Mouse (Mus musculus): ENCODE results near the gene Clec12a. TPM values are rescaled to one million over a fixed set of nuclear protein-coding genes. Genes with fewer than 3 reads are reported as not detected.

Gene Clec12a
- polyA plus RNA-seq, 1 experiment = not detected

- TF ChIP-seq CTCF (IDR thresholded peaks at IDR 0.05; ENCODE audit: insufficient read depth, low read depth, low read length) = no peak
- 92% methylated on average over 2 of the region's 2 CpGs for WGBS
- Histone ChIP-seq H3K4me3 (ENCODE audit: insufficient read depth, low read depth, low read length) (no peak within 1 kb of the TSS), H3K27ac (ENCODE audit: insufficient read depth, low read depth, low read length) (no peak within 1 kb of the TSS), H3K4me1 (ENCODE audit: control insufficient read depth, insufficient read depth, low read length) (no peaks in the 10 kb centered on the region)
Measured at GRCm38 (mm10) chr6:129408562-129408961, 66.1 kb downstream of the Clec12a start, which contains the start of gene Clec9a. Clec9a (plus strand) TSS chr6:129408862.

GRCm38 (mm10) chr6:129414177-129414576 lies 71.7 kb downstream of the Clec12a start:
- Histone ChIP-seq H3K4me1 (ENCODE audit: control insufficient read depth, insufficient read depth, low read length) (no peaks in the 10 kb centered on the region), H3K27ac (ENCODE audit: insufficient read depth, low read depth, low read length) (no peak overlapping the region), H3K4me3 (ENCODE audit: insufficient read depth, low read depth, low read length) (no peak overlapping the region)
- TF ChIP-seq POLR2A (IDR thresholded peaks at IDR 0.05; ENCODE audit: insufficient read depth, low read depth, low read length) (no peak), CTCF (IDR thresholded peaks at IDR 0.05; ENCODE audit: insufficient read depth, low read depth, low read length) (no peak)
- WGBS = 84% methylated on average over 1 of the region's 1 CpGs

Other genes with a start within 250 kb of the Clec12a start
- not detected in 2 replicates for gene Clec2e, start 241.8 kb upstream of the Clec12a start, polyA plus RNA-seq (2012; ENCODE audit: insufficient read depth, insufficient read length, low replicate concordance, missing spikeins)
- not detected in 2 replicates for gene Clec2d, start 162.1 kb upstream of the Clec12a start, polyA plus RNA-seq (2012; ENCODE audit: insufficient read depth, insufficient read length, low replicate concordance, missing spikeins)
- gene Cd69, start 67.3 kb upstream of the Clec12a start, polyA plus RNA-seq (2012; ENCODE audit: insufficient read depth, insufficient read length, low replicate concordance, missing spikeins) = not detected in 2 replicates
- not detected in 2 replicates for gene 4922502D21Rik, start 10.9 kb upstream of the Clec12a start, polyA plus RNA-seq (2012; ENCODE audit: insufficient read depth, insufficient read length, low replicate concordance, missing spikeins)
- not detected in 2 replicates for gene Clec12b, start 43.2 kb downstream of the Clec12a start, polyA plus RNA-seq (2012; ENCODE audit: insufficient read depth, insufficient read length, low replicate concordance, missing spikeins)
- gene Clec1b, start 54.6 kb downstream of the Clec12a start, polyA plus RNA-seq (2012; ENCODE audit: insufficient read depth, insufficient read length, low replicate concordance, missing spikeins) = not detected in 2 replicates
- not detected in 2 replicates for gene Clec9a, start 66.2 kb downstream of the Clec12a start, polyA plus RNA-seq (2012; ENCODE audit: insufficient read depth, insufficient read length, low replicate concordance, missing spikeins)
- gene Clec1a, start 109.3 kb downstream of the Clec12a start, polyA plus RNA-seq (2012; ENCODE audit: insufficient read depth, insufficient read length, low replicate concordance, missing spikeins) = not detected in 2 replicates
- not detected in 2 replicates for gene Olr1, start 164.5 kb downstream of the Clec12a start, polyA plus RNA-seq (2012; ENCODE audit: insufficient read depth, insufficient read length, low replicate concordance, missing spikeins)
- not detected in 2 replicates for gene Tmem52b, start 169.9 kb downstream of the Clec12a start, polyA plus RNA-seq (2012; ENCODE audit: insufficient read depth, insufficient read length, low replicate concordance, missing spikeins)
- gene Gabarapl1, start 190.5 kb downstream of the Clec12a start, polyA plus RNA-seq (2012; ENCODE audit: insufficient read depth, insufficient read length, low replicate concordance, missing spikeins) = 169 TPM in 1 of 2 replicates, not detected in the other
- not detected in 2 replicates for gene Klre1, start 235.2 kb downstream of the Clec12a start, polyA plus RNA-seq (2012; ENCODE audit: insufficient read depth, insufficient read length, low replicate concordance, missing spikeins)
- gene Klrd1, start 249.1 kb downstream of the Clec12a start, polyA plus RNA-seq (2012; ENCODE audit: insufficient read depth, insufficient read length, low replicate concordance, missing spikeins) = not detected in 2 replicates